21 mouse cellular contexts compared by ENCODE assay signal in the genomic region with DNA sequence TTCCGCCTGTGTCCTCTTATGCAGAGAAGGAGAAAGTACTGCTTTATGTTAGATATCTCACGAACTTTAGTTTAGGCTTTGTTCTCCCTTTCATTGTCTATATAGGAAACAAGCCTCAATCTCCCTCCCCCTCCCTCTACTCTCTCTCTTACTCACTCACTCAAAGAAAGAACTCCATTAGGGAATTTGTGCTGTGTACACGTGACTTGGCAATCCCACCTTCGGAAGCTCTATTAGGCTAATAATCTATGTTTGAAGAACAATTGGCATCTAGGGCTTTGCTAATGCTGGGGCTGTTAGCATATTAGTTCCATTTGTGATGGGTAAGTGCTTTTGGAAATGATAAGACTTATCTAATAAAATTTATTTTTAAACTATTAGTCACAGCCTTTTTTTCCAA.
A peak's percentile ranks its signal among the peaks of the same experiment; 100 is the strongest.
DNase-seq lines count a peak whose midpoint lies in the region; ATAC-seq and TF ChIP-seq lines count a peak whose summit lies in the region.
"Had no signal": no experiment of that assay in that cellular context is flagged by ENCODE, and none has a peak within 500 bp of the region (broad histone marks: within the 10 kb centered on the region; RNA-seq: fewer than 3 reads in every experiment).

No protein-coding gene starts in this region.

- peaks cover 29% of the 10 kb centered on the region for H3K4me1 ChIP-seq in forebrain, embryonic 13.5 days
- peaks cover 21% of the 10 kb centered on the region for H3K4me1 ChIP-seq in forebrain, embryonic 15.5 days
- H3K4me1 ChIP-seq in hindbrain, embryonic 13.5 days (replicated peaks): peaks cover 49% of the 10 kb centered on the region
- no peaks in the 10 kb centered on the region for H3K4me1 ChIP-seq in hindbrain, postnatal 0 days (ENCODE audit: insufficient read depth, low read length)
- H3K4me1 ChIP-seq in midbrain, embryonic 14.5 days (ENCODE audit: control insufficient read depth, insufficient read depth, low read length): peaks cover 28% of the 10 kb centered on the region
- H3K4me1 ChIP-seq in midbrain, embryonic 11.5 days (ENCODE audit: control insufficient read depth, insufficient read depth, low read length): no peaks in the 10 kb centered on the region

- no peak overlapping the region for H3K9ac ChIP-seq in forebrain, embryonic 13.5 days
- H3K9ac ChIP-seq in forebrain, embryonic 15.5 days (replicated peaks): no peak overlapping the region
- H3K9ac ChIP-seq in hindbrain, embryonic 13.5 days: no peak overlapping the region
- H3K9ac ChIP-seq in hindbrain, postnatal 0 days (replicated peaks; ENCODE audit: low read length): no peak overlapping the region
- no peak overlapping the region for H3K9ac ChIP-seq in midbrain, embryonic 14.5 days (replicated peaks; ENCODE audit: low read length)
- H3K9ac ChIP-seq in midbrain, embryonic 11.5 days (ENCODE audit: low read length): no peak overlapping the region
- H3K9ac ChIP-seq: embryonic facial prominence, embryonic 12.5 days; heart, embryonic 13.5 days; hindbrain, embryonic 12.5 days had no signal

- TF ChIP-seq CTCF in hindbrain, postnatal 0 days (IDR thresholded peaks at IDR 0.05; ENCODE audit: low read depth): no peak
- no peak for TF ChIP-seq CTCF in brain, embryonic 14.5 days (IDR thresholded peaks at IDR 0.05; ENCODE audit: borderline replicate concordance, extremely low read depth, insufficient read depth, insufficient read length)

- TF ChIP-seq POLR2A in brain, embryonic 14.5 days (IDR thresholded peaks at IDR 0.05; ENCODE audit: borderline replicate concordance, extremely low read depth, insufficient read depth, insufficient read length, poor library complexity, severe bottlenecking): no peak

- no peaks in the 10 kb centered on the region for H3K9me3 ChIP-seq in forebrain, embryonic 13.5 days (replicated peaks)
- H3K9me3 ChIP-seq in forebrain, embryonic 15.5 days: no peaks in the 10 kb centered on the region
- H3K9me3 ChIP-seq in hindbrain, embryonic 13.5 days: no peaks in the 10 kb centered on the region
- H3K9me3 ChIP-seq in hindbrain, postnatal 0 days (ENCODE audit: low read length): no peaks in the 10 kb centered on the region
- no peaks in the 10 kb centered on the region for H3K9me3 ChIP-seq in midbrain, embryonic 14.5 days (ENCODE audit: control insufficient read depth, low read length)
- H3K9me3 ChIP-seq in midbrain, embryonic 11.5 days (ENCODE audit: control insufficient read depth, low read length): no peaks in the 10 kb centered on the region
- H3K9me3 ChIP-seq: embryonic facial prominence, embryonic 12.5 days; heart, embryonic 13.5 days; hindbrain, embryonic 12.5 days had no signal

- H3K4me3 ChIP-seq in forebrain, embryonic 13.5 days: no peak overlapping the region
- H3K4me3 ChIP-seq in forebrain, embryonic 15.5 days: no peak overlapping the region
- no peak overlapping the region for H3K4me3 ChIP-seq in hindbrain, embryonic 13.5 days
- no peak overlapping the region for H3K4me3 ChIP-seq in hindbrain, postnatal 0 days (ENCODE audit: low read length)
- H3K4me3 ChIP-seq in midbrain, embryonic 14.5 days (replicated peaks; ENCODE audit: low read depth, low read length): no peak overlapping the region
- H3K4me3 ChIP-seq in midbrain, embryonic 11.5 days (ENCODE audit: low read depth, low read length): no peak overlapping the region
- H3K4me3 ChIP-seq: embryonic facial prominence, embryonic 12.5 days; heart, embryonic 13.5 days; hindbrain, embryonic 12.5 days had no signal

- no peak for DNase-seq in hindbrain, postnatal 0 days (ENCODE audit: low spot score)
- DNase-seq in midbrain, embryonic 14.5 days: no peak
- DNase-seq in midbrain, embryonic 11.5 days (ENCODE audit: low spot score, missing footprints): no peak
- peak; percentile 68 for DNase-seq in brain, embryonic 14.5 days (ENCODE audit: low read depth)
- no peak for DNase-seq in lung, postnatal 4 days
- DNase-seq: adrenal gland, adult 8-10 months; adrenal gland, postnatal 36 days; B cell, adult 2 months; cerebellum, adult 11 months; cerebellum, adult 8-10 months; cerebellum, postnatal 25 days; gastrocnemius, postnatal 36 days; heart, postnatal 36 days had no signal

- no peak overlapping the region for H3K27ac ChIP-seq in forebrain, embryonic 13.5 days
- no peak overlapping the region for H3K27ac ChIP-seq in forebrain, embryonic 15.5 days (replicated peaks)
- peak overlapping the region; percentile 59 for H3K27ac ChIP-seq in hindbrain, embryonic 13.5 days
- no peak overlapping the region for H3K27ac ChIP-seq in hindbrain, postnatal 0 days
- peak overlapping the region; percentile 32; the same call in 1 of the 2 replicates for H3K27ac ChIP-seq in midbrain, embryonic 14.5 days (replicated peaks; ENCODE audit: low read depth, low read length)
- H3K27ac ChIP-seq in midbrain, embryonic 11.5 days (ENCODE audit: low read depth, low read length): no peak overlapping the region
- H3K27ac ChIP-seq: embryonic facial prominence, embryonic 12.5 days; heart, embryonic 13.5 days; hindbrain, embryonic 12.5 days had no signal

- H3K27me3 ChIP-seq in forebrain, embryonic 13.5 days: no peaks in the 10 kb centered on the region
- H3K27me3 ChIP-seq in forebrain, embryonic 15.5 days: no peaks in the 10 kb centered on the region
- H3K27me3 ChIP-seq in hindbrain, embryonic 13.5 days: no peaks in the 10 kb centered on the region
- H3K27me3 ChIP-seq in hindbrain, postnatal 0 days (ENCODE audit: insufficient read depth, low read length): no peaks in the 10 kb centered on the region
- no peaks in the 10 kb centered on the region for H3K27me3 ChIP-seq in midbrain, embryonic 14.5 days (ENCODE audit: control insufficient read depth, insufficient read depth, low read length)
- H3K27me3 ChIP-seq in midbrain, embryonic 11.5 days (ENCODE audit: control insufficient read depth, insufficient read depth, low read length): no peaks in the 10 kb centered on the region
- H3K27me3 ChIP-seq: embryonic facial prominence, embryonic 12.5 days; heart, embryonic 13.5 days; hindbrain, embryonic 12.5 days had no signal

- ATAC-seq in forebrain, embryonic 13.5 days: peak; percentile 28; the same call in 1 of the 2 replicates
- ATAC-seq in forebrain, embryonic 15.5 days (replicated peaks): no peak
- no peak for ATAC-seq in hindbrain, embryonic 13.5 days (ENCODE audit: low FRiP score)
- no peak for ATAC-seq in hindbrain, postnatal 0 days
- no peak for ATAC-seq in midbrain, embryonic 14.5 days (ENCODE audit: low FRiP score, low TSS enrichment)
- no peak for ATAC-seq in midbrain, embryonic 11.5 days (ENCODE audit: low FRiP score)
- ATAC-seq: CD4-positive, CD25-positive, alpha-beta regulatory T cell, adult 4 months had no signal

- 29% methylated on average over 4 of the region's 4 CpGs for WGBS in forebrain, embryonic 13.5 days
- 31% methylated on average over 4 of the region's 4 CpGs for WGBS in forebrain, embryonic 15.5 days
- WGBS in hindbrain, embryonic 13.5 days: 47% methylated on average over 4 of the region's 4 CpGs
- 58% methylated on average over 4 of the region's 4 CpGs for WGBS in hindbrain, postnatal 0 days
- WGBS in midbrain, embryonic 14.5 days: 43% methylated on average over 4 of the region's 4 CpGs
- WGBS in midbrain, embryonic 11.5 days: 55% methylated on average over 4 of the region's 4 CpGs

- H3K36me3 ChIP-seq in forebrain, embryonic 13.5 days (ENCODE audit: poor library complexity, severe bottlenecking): no peaks in the 10 kb centered on the region
- H3K36me3 ChIP-seq in forebrain, embryonic 15.5 days: no peaks in the 10 kb centered on the region
- no peaks in the 10 kb centered on the region for H3K36me3 ChIP-seq in hindbrain, embryonic 13.5 days
- H3K36me3 ChIP-seq in hindbrain, postnatal 0 days (ENCODE audit: insufficient read depth, low read length): no peaks in the 10 kb centered on the region
- no peaks in the 10 kb centered on the region for H3K36me3 ChIP-seq in midbrain, embryonic 14.5 days (ENCODE audit: control insufficient read depth, insufficient read depth, low read length)
- H3K36me3 ChIP-seq in midbrain, embryonic 11.5 days (ENCODE audit: control insufficient read depth, insufficient read depth, low read length): no peaks in the 10 kb centered on the region
- H3K36me3 ChIP-seq: embryonic facial prominence, embryonic 12.5 days; G1E; heart, embryonic 13.5 days; hindbrain, embryonic 12.5 days had no signal

- no peak overlapping the region for H3K4me2 ChIP-seq in forebrain, embryonic 13.5 days
- H3K4me2 ChIP-seq in forebrain, embryonic 15.5 days (replicated peaks): no peak overlapping the region
- H3K4me2 ChIP-seq in hindbrain, embryonic 13.5 days: no peak overlapping the region
- H3K4me2 ChIP-seq in hindbrain, postnatal 0 days (ENCODE audit: low read depth, low read length): no peak overlapping the region
- no peak overlapping the region for H3K4me2 ChIP-seq in midbrain, embryonic 14.5 days (ENCODE audit: low read length)
- no peak overlapping the region for H3K4me2 ChIP-seq in midbrain, embryonic 11.5 days
- H3K4me2 ChIP-seq: embryonic facial prominence, embryonic 12.5 days; heart, embryonic 13.5 days; hindbrain, embryonic 12.5 days had no signal

Comparison
In these comparisons a context has a peak if more than half of its experiments do, and no peak if none do; other contexts are left out.
1. H3K27ac ChIP-seq: peak in hindbrain, embryonic 13.5 days (single experiment) and midbrain, embryonic 14.5 days (single experiment); none in forebrain, embryonic 13.5 days (single experiment), forebrain, embryonic 15.5 days (single experiment), hindbrain, postnatal 0 days (single experiment) and midbrain, embryonic 11.5 days (single experiment).